Mouse (Mus musculus): ENCODE measurements around the gene Ier2. TPM values are rescaled to one million over a fixed set of nuclear protein-coding genes. Genes with fewer than 3 reads are reported as not detected.
A peak's percentile ranks its signal among the peaks of the same experiment; 100 is the strongest.

The Ier2 gene
- total and polyA plus RNA-seq, 2 experiments from 2014 or later: 3.9 to 14.7 TPM

GRCm38 (mm10) chr8:84700526-84700925 is 37.9 kb upstream of the Ier2 start:
- Histone ChIP-seq H3K4me3 (ENCODE audit: low read depth, low read length) (no peak overlapping the region), H3K36me3 (ENCODE audit: insufficient read depth, low read length) (peaks cover 28% of the 10 kb centered on the region), H3K9me3 (ENCODE audit: low read length) (no peaks in the 10 kb centered on the region), H3K4me1 (ENCODE audit: insufficient read depth, low read length) (no peaks in the 10 kb centered on the region), H3K4me2 (ENCODE audit: low read depth, low read length, poor library complexity, severe bottlenecking) (no peak overlapping the region), H3K9ac (replicated peaks; ENCODE audit: low read length, poor library complexity, severe bottlenecking) (no peak overlapping the region), H3K27ac (ENCODE audit: low read depth, low read length) (no peak overlapping the region; the same call in 1 of the 2 replicates), H3K27me3 (ENCODE audit: insufficient read depth, low read length) (peaks cover 36% of the 10 kb centered on the region)
- no peak for ATAC-seq (ENCODE audit: low FRiP score)
- no peak for DNase-seq (ENCODE audit: low spot score)
- no peak for TF ChIP-seq CTCF (IDR thresholded peaks at IDR 0.05)
- 86% methylated on average over 5 of the region's 5 CpGs for WGBS

GRCm38 (mm10) chr8:84699861-84700322 is 37.2 kb upstream of the Ier2 start:
- Histone ChIP-seq H3K4me1 (ENCODE audit: insufficient read depth, low read length) (no peaks in the 10 kb centered on the region), H3K36me3 (ENCODE audit: insufficient read depth, low read length) (peaks cover 32% of the 10 kb centered on the region), H3K27ac (ENCODE audit: low read depth, low read length) (peak overlapping the region; percentile 38), H3K9me3 (ENCODE audit: low read length) (no peaks in the 10 kb centered on the region), H3K9ac (replicated peaks; ENCODE audit: low read length, poor library complexity, severe bottlenecking) (no peak overlapping the region), H3K27me3 (ENCODE audit: insufficient read depth, low read length) (peaks cover 31% of the 10 kb centered on the region), H3K4me2 (ENCODE audit: low read depth, low read length, poor library complexity, severe bottlenecking) (no peak overlapping the region), H3K4me3 (ENCODE audit: low read depth, low read length) (no peak overlapping the region)
- ATAC-seq (ENCODE audit: low FRiP score) (peak; percentile 20; the same call in 1 of the 2 replicates), DNase-seq (ENCODE audit: low spot score) (peak; percentile 70)
- peak; percentile 75 for TF ChIP-seq CTCF (IDR thresholded peaks at IDR 0.05)
- WGBS: 61% methylated on average over 7 of the region's 7 CpGs

DNA sequence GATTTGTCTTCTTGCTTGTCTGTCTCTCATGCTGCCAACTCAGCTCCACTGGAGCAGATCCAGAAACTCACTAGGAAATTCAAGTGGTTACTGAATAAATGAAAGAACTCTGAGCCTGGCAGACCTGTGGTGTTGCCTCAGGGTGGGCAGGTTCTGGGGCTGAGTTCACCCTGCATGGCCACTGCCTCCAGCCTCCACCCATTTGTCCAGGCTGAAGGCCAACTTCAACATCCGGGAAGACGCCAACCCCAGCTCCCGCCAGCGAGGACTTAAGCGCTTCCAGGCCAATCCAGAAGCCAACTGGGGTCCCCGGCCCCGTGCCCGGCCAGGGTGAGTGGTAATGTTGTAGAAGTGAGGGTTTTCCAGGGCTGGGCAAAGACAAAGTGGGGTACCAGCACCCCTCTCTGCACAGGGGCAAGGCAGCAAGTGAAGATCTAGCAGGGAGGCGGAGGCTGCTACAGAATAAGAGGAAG is 36.3 kb upstream of the Ier2 start:
- Histone ChIP-seq H3K27me3 (ENCODE audit: insufficient read depth, low read length) (peaks cover 24% of the 10 kb centered on the region), H3K4me2 (ENCODE audit: low read depth, low read length, poor library complexity, severe bottlenecking) (no peak overlapping the region), H3K36me3 (ENCODE audit: insufficient read depth, low read length) (peaks cover 37% of the 10 kb centered on the region), H3K27ac (ENCODE audit: low read depth, low read length) (peak overlapping the region; percentile 8; the same call in 1 of the 2 replicates), H3K4me3 (ENCODE audit: low read depth, low read length) (no peak overlapping the region), H3K9me3 (ENCODE audit: low read length) (no peaks in the 10 kb centered on the region), H3K4me1 (ENCODE audit: insufficient read depth, low read length) (no peaks in the 10 kb centered on the region), H3K9ac (replicated peaks; ENCODE audit: low read length, poor library complexity, severe bottlenecking) (no peak overlapping the region)
- WGBS: 83% methylated on average over 9 of the region's 9 CpGs
- no peak for ATAC-seq (ENCODE audit: low FRiP score)
- TF ChIP-seq CTCF (IDR thresholded peaks at IDR 0.05): no peak
- no peak for DNase-seq (ENCODE audit: low spot score)

GRCm38 (mm10) chr8:84698288-84698687 is 35.6 kb upstream of the Ier2 start:
- no peak for ATAC-seq (ENCODE audit: low FRiP score)
- peaks cover 17% of the 10 kb centered on the region for H3K27me3 ChIP-seq (ENCODE audit: insufficient read depth, low read length)

DNA sequence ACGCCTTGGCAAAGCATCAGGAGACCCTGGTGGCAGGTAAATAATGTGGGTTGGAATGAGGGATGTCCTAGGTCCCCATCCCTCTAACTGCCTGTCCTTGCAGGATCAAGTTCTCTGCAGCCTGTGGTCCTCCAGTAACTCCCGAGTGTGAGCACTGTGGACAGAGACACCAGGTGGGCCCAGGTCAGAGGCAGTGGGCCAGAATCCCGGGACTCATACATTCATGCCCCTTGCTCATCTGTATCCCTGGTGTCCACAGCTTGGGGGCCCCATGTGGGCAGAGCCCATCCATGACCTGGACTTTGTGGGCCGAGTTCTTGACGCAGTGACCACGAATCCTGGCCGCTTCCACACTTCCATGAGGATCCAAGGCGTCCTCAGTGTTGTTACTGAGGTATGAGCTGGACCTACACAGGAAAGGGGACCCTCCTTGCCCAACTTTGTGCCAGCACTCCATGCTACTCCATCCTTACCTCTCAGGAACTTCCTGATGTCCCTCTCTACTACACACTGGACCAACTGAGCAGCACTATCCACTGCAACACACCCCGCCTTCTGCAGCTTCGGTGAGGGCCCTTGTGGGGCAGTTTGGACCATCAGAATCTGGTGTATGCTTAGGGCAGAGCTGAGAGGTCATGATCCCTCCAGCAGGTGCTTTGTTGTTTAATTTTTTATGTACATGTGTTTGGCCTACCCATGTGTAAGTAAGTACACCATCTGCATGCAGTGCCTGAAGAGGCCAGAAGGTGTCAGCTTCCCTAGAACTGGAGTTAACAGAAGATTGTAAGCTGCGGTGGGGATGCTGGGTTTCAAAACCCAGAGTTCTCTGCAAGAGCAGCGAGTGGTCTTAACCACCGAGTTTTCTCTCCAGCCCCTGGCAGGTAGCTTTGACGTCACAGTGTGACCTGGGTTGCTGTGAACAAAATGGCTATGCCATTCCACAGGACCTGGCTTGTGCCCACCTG is 34.8 kb upstream of the Ier2 start:
- DNase-seq (ENCODE audit: low spot score) (peak; percentile 79), ATAC-seq (ENCODE audit: low FRiP score) (no peak)
- H3K4me2 ChIP-seq (ENCODE audit: low read depth, low read length, poor library complexity, severe bottlenecking): no peak overlapping the region
- no peak overlapping the region for H3K4me3 ChIP-seq (ENCODE audit: low read depth, low read length)
- no peak overlapping the region for H3K9ac ChIP-seq (replicated peaks; ENCODE audit: low read length, poor library complexity, severe bottlenecking)
- H3K27ac ChIP-seq (ENCODE audit: low read depth, low read length): no peak overlapping the region
- peak; percentile 73 for TF ChIP-seq CTCF (IDR thresholded peaks at IDR 0.05)
- no peaks in the 10 kb centered on the region for H3K4me1 ChIP-seq (ENCODE audit: insufficient read depth, low read length)
- 84% methylated on average over 14 of the region's 14 CpGs for WGBS
- peaks cover 9% of the 10 kb centered on the region; the same call in 1 of the 2 replicates for H3K27me3 ChIP-seq (ENCODE audit: insufficient read depth, low read length)
- H3K36me3 ChIP-seq (ENCODE audit: insufficient read depth, low read length): peaks cover 42% of the 10 kb centered on the region
- no peaks in the 10 kb centered on the region for H3K9me3 ChIP-seq (ENCODE audit: low read length)

More at GRCm38 (mm10) chr8:84698288-84698687, 35.6 kb upstream of the Ier2 start:
- 98% methylated on average over 5 of the region's 5 CpGs for WGBS
- no peaks in the 10 kb centered on the region for H3K9me3 ChIP-seq (ENCODE audit: low read length)
- no peaks in the 10 kb centered on the region for H3K4me1 ChIP-seq (ENCODE audit: insufficient read depth, low read length)
- no peak overlapping the region for H3K4me3 ChIP-seq (ENCODE audit: low read depth, low read length)
- no peak for TF ChIP-seq CTCF (IDR thresholded peaks at IDR 0.05)
- no peak for DNase-seq (ENCODE audit: low spot score)
- no peak overlapping the region for H3K9ac ChIP-seq (replicated peaks; ENCODE audit: low read length, poor library complexity, severe bottlenecking)
- H3K36me3 ChIP-seq (ENCODE audit: insufficient read depth, low read length): peaks cover 40% of the 10 kb centered on the region
- no peak overlapping the region for H3K4me2 ChIP-seq (ENCODE audit: low read depth, low read length, poor library complexity, severe bottlenecking)
- no peak overlapping the region for H3K27ac ChIP-seq (ENCODE audit: low read depth, low read length)

DNA sequence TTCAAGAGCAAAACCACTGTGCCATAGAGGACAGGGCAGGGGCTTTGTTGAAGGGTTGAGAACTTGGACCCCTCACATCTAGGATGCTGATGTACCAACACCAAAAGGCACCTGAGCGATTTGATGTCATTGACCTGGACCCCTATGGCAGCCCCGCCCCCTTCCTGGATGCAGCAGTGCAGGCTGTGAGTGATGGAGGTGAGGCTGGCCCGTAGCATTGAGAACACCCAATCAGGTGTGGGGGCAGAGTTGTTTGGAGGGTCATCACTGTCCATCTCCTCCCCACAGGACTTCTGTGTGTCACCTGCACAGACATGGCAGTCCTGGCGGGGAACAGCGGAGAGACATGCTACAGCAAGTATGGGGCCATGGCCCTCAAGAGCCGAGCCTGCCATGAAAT is 32.5 kb upstream of the Ier2 start:
- ATAC-seq (ENCODE audit: low FRiP score): no peak
- WGBS: 95% methylated on average over 6 of the region's 6 CpGs
- TF ChIP-seq CTCF (IDR thresholded peaks at IDR 0.05): no peak
- DNase-seq (ENCODE audit: low spot score): no peak
- H3K4me1 ChIP-seq (ENCODE audit: insufficient read depth, low read length): peaks cover 4% of the 10 kb centered on the region; the same call in 1 of the 2 replicates
- H3K27me3 ChIP-seq (ENCODE audit: insufficient read depth, low read length): no peaks in the 10 kb centered on the region
- H3K36me3 ChIP-seq (ENCODE audit: insufficient read depth, low read length): peaks cover 42% of the 10 kb centered on the region
- H3K4me2 ChIP-seq (ENCODE audit: low read depth, low read length, poor library complexity, severe bottlenecking): no peak overlapping the region
- H3K9ac ChIP-seq (replicated peaks; ENCODE audit: low read length, poor library complexity, severe bottlenecking): no peak overlapping the region
- H3K4me3 ChIP-seq (ENCODE audit: low read depth, low read length): no peak overlapping the region
- no peaks in the 10 kb centered on the region for H3K9me3 ChIP-seq (ENCODE audit: low read length)
- no peak overlapping the region for H3K27ac ChIP-seq (ENCODE audit: low read depth, low read length)
